Mouse (Mus musculus): Measurements from ENCODE around the gene Slc9a7. TPM values are rescaled to one million over a fixed set of nuclear protein-coding genes. Genes with fewer than 3 reads are reported as not detected.

Slc9a7 gene
- total RNA-seq, 1 experiment from 2014 or later, result 109 TPM

GRCm38 (mm10) chrX:20162322-20162711 is 129.3 kb downstream of the Slc9a7 start:
- ATAC-seq (ENCODE audit: extremely low read depth, insufficient number of reproducible peaks, low FRiP score, poor library complexity, severe bottlenecking), result no peak

- no peak for ATAC-seq (ENCODE audit: extremely low read depth, insufficient number of reproducible peaks, low FRiP score, poor library complexity, severe bottlenecking)
Observed at GRCm38 (mm10) chrX:20161687-20162321, 129.8 kb downstream of the Slc9a7 start.

GRCm38 (mm10) chrX:20160301-20160700 is 131.3 kb downstream of the Slc9a7 start:
- no peak for ATAC-seq (ENCODE audit: extremely low read depth, insufficient number of reproducible peaks, low FRiP score, poor library complexity, severe bottlenecking)

GRCm38 (mm10) chrX:20157519-20157918 is 134.1 kb downstream of the Slc9a7 start:
- ATAC-seq (ENCODE audit: extremely low read depth, insufficient number of reproducible peaks, low FRiP score, poor library complexity, severe bottlenecking), result no peak

GRCm38 (mm10) chrX:20129466-20129865 is 162.1 kb downstream of the Slc9a7 start:
- ATAC-seq (ENCODE audit: extremely low read depth, insufficient number of reproducible peaks, low FRiP score, poor library complexity, severe bottlenecking), result no peak

GRCm38 (mm10) chrX:20128951-20129350 is 162.7 kb downstream of the Slc9a7 start:
- ATAC-seq (ENCODE audit: extremely low read depth, insufficient number of reproducible peaks, low FRiP score, poor library complexity, severe bottlenecking), result no peak

- ATAC-seq (ENCODE audit: extremely low read depth, insufficient number of reproducible peaks, low FRiP score, poor library complexity, severe bottlenecking), result no peak
Observed at GRCm38 (mm10) chrX:20125481-20125880, 166.1 kb downstream of the Slc9a7 start.

- ATAC-seq (ENCODE audit: extremely low read depth, insufficient number of reproducible peaks, low FRiP score, poor library complexity, severe bottlenecking), result no peak
Observed at GRCm38 (mm10) chrX:20117717-20118116, 173.9 kb downstream of the Slc9a7 start.

GRCm38 (mm10) chrX:20070196-20070595 is 221.4 kb downstream of the Slc9a7 start:
- ATAC-seq (ENCODE audit: extremely low read depth, insufficient number of reproducible peaks, low FRiP score, poor library complexity, severe bottlenecking), result no peak

- no peak for ATAC-seq (ENCODE audit: extremely low read depth, insufficient number of reproducible peaks, low FRiP score, poor library complexity, severe bottlenecking)
Observed at GRCm38 (mm10) chrX:20066636-20067035, 225.0 kb downstream of the Slc9a7 start.

GRCm38 (mm10) chrX:20061764-20062480 is 229.7 kb downstream of the Slc9a7 start:
- ATAC-seq (ENCODE audit: extremely low read depth, insufficient number of reproducible peaks, low FRiP score, poor library complexity, severe bottlenecking), result no peak

GRCm38 (mm10) chrX:20060769-20061315 is 230.8 kb downstream of the Slc9a7 start:
- no peak for ATAC-seq (ENCODE audit: extremely low read depth, insufficient number of reproducible peaks, low FRiP score, poor library complexity, severe bottlenecking)

GRCm38 (mm10) chrX:20060096-20060768 is 231.4 kb downstream of the Slc9a7 start:
- ATAC-seq (ENCODE audit: extremely low read depth, insufficient number of reproducible peaks, low FRiP score, poor library complexity, severe bottlenecking), result no peak

GRCm38 (mm10) chrX:20059381-20059971 is 232.1 kb downstream of the Slc9a7 start, which contains the start of gene Chst7:
Chst7 (plus strand) TSS chrX:20059560.
- ATAC-seq (ENCODE audit: extremely low read depth, insufficient number of reproducible peaks, low FRiP score, poor library complexity, severe bottlenecking), result no peak

Other genes starting within 250 kb of the Slc9a7 start
- gene Chst7, start 232.2 kb downstream of the Slc9a7 start, total RNA-seq (2017), result 0.25 TPM in 1 of 2 replicates, not detected in the other
- 47.9 and 50.6 TPM in 2 replicates for gene Rp2, start 72.7 kb upstream of the Slc9a7 start, total RNA-seq (2017)
- gene Jade3, start 133.9 kb upstream of the Slc9a7 start, total RNA-seq (2017), result 4.7 and 5.8 TPM in 2 replicates

Data from neutrophil, adult 5-6 weeks (primary cell).